Mouse (Mus musculus): ENCODE data around the gene Gstm6. TPM values are rescaled to one million over a fixed set of nuclear protein-coding genes. Genes with fewer than 3 reads are reported as not detected.
"Not testable (repeated sequence)": the region's sequence is repeated elsewhere in the genome, so short reads cannot be mapped to it uniquely, and the experiment has no call there.

Gstm6 gene
- 9.0 and 10.6 TPM in 2 replicates for polyA plus RNA-seq (2015; fragmentation: Nextera tagmentation; extraction: Ambion mirVana)

GRCm38 (mm10) chr3:107943239-107943990 is at the start of gene Gstm6:
TSS of gene Gstm6 (minus strand) at chr3:107943749.
- Histone ChIP-seq H3K9me3 (replicated peaks) (no peaks in the 10 kb centered on the region), H3K27ac (replicated peaks) (no peak within 1 kb of the TSS), H3K9ac (replicated peaks) (no peak within 1 kb of the TSS), H3K36me3 (no peaks in the 10 kb centered on the region), H3K27me3 (replicated peaks) (no peaks in the 10 kb centered on the region), H3K4me2 (peak within 1 kb of the TSS; percentile 50), H3K4me1 (peaks cover 20% of the 10 kb centered on the region; the same call in 1 of the 2 replicates), H3K4me3 (replicated peaks) (peak within 1 kb of the TSS; percentile 24; the same call in 1 of the 2 replicates)
- WGBS, result 14% methylated on average over 20 of the region's 20 CpGs
- peak; percentile 83 for ATAC-seq (ENCODE audit: low FRiP score)

GRCm38 (mm10) chr3:107986041-107986562 is 42.6 kb upstream of the Gstm6 start, which contains the start of gene Gstm2:
TSS of gene Gstm2 (minus strand) at chr3:107986453.
- 64% methylated on average over 8 of the region's 8 CpGs for WGBS
- ATAC-seq (ENCODE audit: low FRiP score), result no peak

GRCm38 (mm10) chr3:107985141-107985540 is 41.6 kb upstream of the Gstm6 start:
- not testable (repeated sequence) for H3K27ac ChIP-seq (replicated peaks); H3K4me3 ChIP-seq (replicated peaks); H3K27me3 ChIP-seq (replicated peaks); H3K9ac ChIP-seq (replicated peaks); H3K4me1 ChIP-seq; H3K36me3 ChIP-seq; H3K9me3 ChIP-seq (replicated peaks); ATAC-seq (ENCODE audit: low FRiP score); H3K4me2 ChIP-seq
- 91% methylated on average over 2 of the region's 2 CpGs for WGBS

More at GRCm38 (mm10) chr3:107986041-107986562, 42.6 kb upstream of the Gstm6 start, which contains the start of gene Gstm2:
- Histone ChIP-seq H3K4me3 (replicated peaks) (no peak within 1 kb of the TSS), H3K36me3 (no peaks in the 10 kb centered on the region), H3K4me2 (no peak within 1 kb of the TSS), H3K27ac (replicated peaks) (no peak within 1 kb of the TSS), H3K9ac (replicated peaks) (no peak within 1 kb of the TSS), H3K9me3 (replicated peaks) (no peaks in the 10 kb centered on the region), H3K4me1 (no peaks in the 10 kb centered on the region), H3K27me3 (replicated peaks) (no peaks in the 10 kb centered on the region)

- Histone ChIP-seq H3K4me3 (replicated peaks) (no peak overlapping the region), H3K4me2 (no peak overlapping the region), H3K9me3 (replicated peaks) (no peaks in the 10 kb centered on the region), H3K27ac (replicated peaks) (no peak overlapping the region), H3K9ac (replicated peaks) (no peak overlapping the region), H3K4me1 (no peaks in the 10 kb centered on the region), H3K27me3 (replicated peaks) (no peaks in the 10 kb centered on the region), H3K36me3 (no peaks in the 10 kb centered on the region)
- ATAC-seq (ENCODE audit: low FRiP score), result no peak
- 85% methylated on average over 5 of the region's 5 CpGs for WGBS
Observed at GRCm38 (mm10) chr3:107984471-107984870, 40.9 kb upstream of the Gstm6 start.

GRCm38 (mm10) chr3:107983771-107984170 is 40.2 kb upstream of the Gstm6 start:
- no peak overlapping the region for H3K4me2 ChIP-seq
- H3K4me3 ChIP-seq (replicated peaks), result no peak overlapping the region
- H3K9ac ChIP-seq (replicated peaks), result no peak overlapping the region
- no peak overlapping the region for H3K27ac ChIP-seq (replicated peaks)
- H3K36me3 ChIP-seq, result no peaks in the 10 kb centered on the region
- 77% methylated on average over 3 of the region's 3 CpGs for WGBS
- no peaks in the 10 kb centered on the region for H3K9me3 ChIP-seq (replicated peaks)
- H3K27me3 ChIP-seq (replicated peaks), result no peaks in the 10 kb centered on the region
- no peak for ATAC-seq (ENCODE audit: low FRiP score)
- no peaks in the 10 kb centered on the region for H3K4me1 ChIP-seq

GRCm38 (mm10) chr3:107982726-107983125 is 39.2 kb upstream of the Gstm6 start:
- no peak overlapping the region for H3K9ac ChIP-seq (replicated peaks)
- no peaks in the 10 kb centered on the region for H3K36me3 ChIP-seq
- no peak overlapping the region for H3K27ac ChIP-seq (replicated peaks)
- no peaks in the 10 kb centered on the region for H3K9me3 ChIP-seq (replicated peaks)
- 82% methylated on average over 6 of the region's 6 CpGs for WGBS
- no peak overlapping the region for H3K4me3 ChIP-seq (replicated peaks)
- no peak for ATAC-seq (ENCODE audit: low FRiP score)
- no peaks in the 10 kb centered on the region for H3K4me1 ChIP-seq
- H3K27me3 ChIP-seq (replicated peaks), result no peaks in the 10 kb centered on the region
- H3K4me2 ChIP-seq, result no peak overlapping the region

- no peak overlapping the region for H3K4me3 ChIP-seq (replicated peaks)
- no peaks in the 10 kb centered on the region for H3K27me3 ChIP-seq (replicated peaks)
- no peaks in the 10 kb centered on the region for H3K36me3 ChIP-seq
- ATAC-seq (ENCODE audit: low FRiP score), result no peak
- no peak overlapping the region for H3K27ac ChIP-seq (replicated peaks)
- H3K9me3 ChIP-seq (replicated peaks), result no peaks in the 10 kb centered on the region
- H3K4me2 ChIP-seq, result no peak overlapping the region
- 66% methylated on average over 3 of the region's 3 CpGs for WGBS
- no peak overlapping the region for H3K9ac ChIP-seq (replicated peaks)
- H3K4me1 ChIP-seq, result no peaks in the 10 kb centered on the region
Observed at GRCm38 (mm10) chr3:107981261-107981660, 37.7 kb upstream of the Gstm6 start.

GRCm38 (mm10) chr3:107977691-107978090 is 34.1 kb upstream of the Gstm6 start:
- Histone ChIP-seq H3K4me3 (replicated peaks) (no peak overlapping the region), H3K4me2 (no peak overlapping the region), H3K36me3 (no peaks in the 10 kb centered on the region), H3K4me1 (no peaks in the 10 kb centered on the region), H3K9me3 (replicated peaks) (no peaks in the 10 kb centered on the region), H3K9ac (replicated peaks) (no peak overlapping the region), H3K27me3 (replicated peaks) (no peaks in the 10 kb centered on the region), H3K27ac (replicated peaks) (no peak overlapping the region)
- 86% methylated on average over 3 of the region's 3 CpGs for WGBS
- no peak for ATAC-seq (ENCODE audit: low FRiP score)

- ATAC-seq (ENCODE audit: low FRiP score), result no peak
- Histone ChIP-seq H3K4me2 (no peak overlapping the region), H3K4me3 (replicated peaks) (no peak overlapping the region), H3K27ac (replicated peaks) (no peak overlapping the region), H3K9ac (replicated peaks) (no peak overlapping the region), H3K27me3 (replicated peaks) (no peaks in the 10 kb centered on the region), H3K9me3 (replicated peaks) (no peaks in the 10 kb centered on the region), H3K36me3 (no peaks in the 10 kb centered on the region), H3K4me1 (no peaks in the 10 kb centered on the region)
- WGBS, result 93% methylated on average over 1 of the region's 1 CpGs
Observed at GRCm38 (mm10) chr3:107974237-107974636, 30.7 kb upstream of the Gstm6 start.

GRCm38 (mm10) chr3:107972070-107972469 is 28.5 kb upstream of the Gstm6 start:
- Histone ChIP-seq H3K36me3 (no peaks in the 10 kb centered on the region), H3K4me2 (no peak overlapping the region), H3K4me3 (replicated peaks) (no peak overlapping the region), H3K27me3 (replicated peaks) (no peaks in the 10 kb centered on the region), H3K9ac (replicated peaks) (no peak overlapping the region), H3K27ac (replicated peaks) (no peak overlapping the region), H3K9me3 (replicated peaks) (no peaks in the 10 kb centered on the region), H3K4me1 (no peaks in the 10 kb centered on the region)
- ATAC-seq (ENCODE audit: low FRiP score), result no peak
- WGBS, result 89% methylated on average over 3 of the region's 3 CpGs

- not testable (repeated sequence) for H3K27ac ChIP-seq (replicated peaks); H3K36me3 ChIP-seq; H3K9ac ChIP-seq (replicated peaks); H3K9me3 ChIP-seq (replicated peaks); H3K4me2 ChIP-seq; ATAC-seq (ENCODE audit: low FRiP score); H3K27me3 ChIP-seq (replicated peaks); H3K4me3 ChIP-seq (replicated peaks); H3K4me1 ChIP-seq
- 57% methylated on average over 3 of the region's 3 CpGs for WGBS
Observed at GRCm38 (mm10) chr3:107971101-107971500, 27.6 kb upstream of the Gstm6 start.

GRCm38 (mm10) chr3:107968724-107969395 is 25.3 kb upstream of the Gstm6 start, which contains the start of gene Gstm3:
TSS of gene Gstm3 (minus strand) at chr3:107969283.
- no peak within 1 kb of the TSS for H3K9ac ChIP-seq (replicated peaks)
- H3K36me3 ChIP-seq, result no peaks in the 10 kb centered on the region
- no peaks in the 10 kb centered on the region for H3K27me3 ChIP-seq (replicated peaks)
- WGBS, result 59% methylated on average over 13 of the region's 13 CpGs
- no peaks in the 10 kb centered on the region; the same call in 1 of the 2 replicates for H3K4me1 ChIP-seq
- no peak within 1 kb of the TSS for H3K27ac ChIP-seq (replicated peaks)
- no peak for ATAC-seq (ENCODE audit: low FRiP score)
- no peak within 1 kb of the TSS for H3K4me2 ChIP-seq
- no peaks in the 10 kb centered on the region for H3K9me3 ChIP-seq (replicated peaks)
- H3K4me3 ChIP-seq (replicated peaks), result no peak within 1 kb of the TSS
